Mouse (Mus musculus) frontal cortex, postnatal 36 days (tissue): Measurements from ENCODE around the gene Arhgap29.

Source experiments
- DNase-seq, 2 experiments: peaks; one replicate each; pipeline ENCODE4 v3.0.0; 2022; ENCODE audit warnings: low spot score in 2 of 2

Gene Arhgap29

GRCm38 (mm10) chr3:122064556-122065410 is 112.4 kb downstream of the Arhgap29 start:
- DNase-seq, result no peak
